Mouse (Mus musculus) embryonic fibroblast, embryonic 13.5 days (primary cell): ENCODE data around the gene Fbxw11.

Source experiments
- CTCF ChIP-seq: IDR thresholded peaks from 2 replicates; pipeline ENCODE4 v1.5.1; 2011; ENCODE audit warnings: mild to moderate bottlenecking, control low read depth, low read length, moderate library complexity, borderline replicate concordance; ENCODE audit not compliant: insufficient read depth
- POLR2A ChIP-seq: IDR thresholded peaks from 2 replicates; pipeline ENCODE4 v1.6.1; 2011; ENCODE audit warnings: low read depth, mild to moderate bottlenecking, control low read depth, low read length, moderate library complexity

DNA sequence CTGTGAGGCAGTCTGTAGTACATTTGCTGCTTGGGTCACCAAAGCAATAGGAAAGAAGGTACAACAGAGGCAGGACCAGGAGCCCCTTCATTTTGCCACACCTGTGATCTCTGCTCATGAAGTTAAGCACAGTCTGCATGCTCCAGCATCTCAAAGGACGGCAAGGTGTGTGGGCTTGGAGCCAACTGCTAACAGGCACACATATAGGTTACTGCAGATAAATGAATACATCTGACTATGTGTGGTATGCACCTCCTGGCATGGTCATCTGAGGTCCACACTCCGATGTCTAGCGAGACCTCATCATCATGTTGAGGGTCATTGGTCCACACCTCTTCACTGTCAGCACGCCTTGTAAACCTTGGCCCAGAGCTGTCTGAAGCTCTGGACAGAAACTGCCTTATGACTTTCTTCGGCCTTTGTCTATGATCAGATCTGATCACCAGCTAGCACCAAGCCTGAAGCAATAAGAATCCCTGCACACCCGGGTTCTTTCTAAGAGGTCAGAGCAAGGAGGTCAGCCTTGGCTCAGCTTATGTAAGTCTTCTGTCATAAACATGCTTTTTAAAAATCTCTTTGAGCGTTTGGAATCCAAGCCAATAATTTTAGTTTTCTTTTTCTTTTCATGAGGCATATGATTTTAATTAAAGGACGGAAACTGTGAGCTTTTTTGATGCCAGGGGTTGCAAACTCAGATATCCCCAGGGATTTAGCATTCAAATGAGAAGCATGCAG is 3.8 kb upstream of the Fbxw11 start:
- TF ChIP-seq CTCF (no peak), POLR2A (no peak)
